Mouse (Mus musculus) embryonic facial prominence, embryonic 10.5 days (tissue): ENCODE measurements around the gene Dpt. TPM values are rescaled to one million over a fixed set of nuclear protein-coding genes. Genes with fewer than 3 reads are reported as not detected.
"Not testable (repeated sequence)": the region's sequence is repeated elsewhere in the genome, so short reads cannot be mapped to it uniquely, and the experiment has no call there.

Source experiments
- DNase-seq: peaks from one replicate; pipeline ENCODE4 v3.0.0-alpha.2; 2017; ENCODE audit warnings: low spot score
- H3K27ac ChIP-seq: fragments of 300-500 bp; sonication (generic); replicated peaks from 2 replicates; pipeline ENCODE4 v1.5.1; 2016; ENCODE audit warnings: mild to moderate bottlenecking
- H3K27me3 ChIP-seq: fragments of 300-500 bp; sonication (generic); replicated peaks from 2 replicates; pipeline ENCODE4 v1.6.1; 2016; ENCODE audit warnings: low read depth, mild to moderate bottlenecking; ENCODE audit not compliant: poor library complexity, severe bottlenecking
- H3K36me3 ChIP-seq: fragments of 300-500 bp; sonication (generic); replicated peaks from 2 replicates; pipeline ENCODE4 v1.6.1; 2016; ENCODE audit warnings: mild to moderate bottlenecking, moderate library complexity
- H3K4me1 ChIP-seq: fragments of 300-500 bp; sonication (generic); 2 replicates; pipeline ENCODE4 v1.6.1; 2016
- H3K4me3 ChIP-seq: fragments of 300-500 bp; sonication (generic); 2 replicates; pipeline ENCODE4 v1.5.1; 2016; ENCODE audit warnings: mild to moderate bottlenecking, moderate library complexity
- H3K9me3 ChIP-seq: fragments of 300-500 bp; sonication (generic); 2 replicates; pipeline ENCODE4 v1.6.1; 2016; ENCODE audit warnings: mild to moderate bottlenecking
- WGBS: fragments of 180-500 bp; shearing (Covaris S2); methylation state at CpG from one replicate; pipeline ENCODE4 v1.1.7; 2016; 5-methylcytosine and 5-hydroxymethylcytosine counted together
- polyA plus RNA-seq: library from polyadenylated mRNA; unstranded; fragments of >200 nt; fragmentation: Nextera tagmentation; extraction: Ambion mirVana; gene quantifications from 2 replicates; pipeline ENCODE4 v1.2.1, GENCODE M21; 2016

Gene Dpt
- polyA plus RNA-seq, 1 experiment from 2014 or later: 0.16 TPM

DNA sequence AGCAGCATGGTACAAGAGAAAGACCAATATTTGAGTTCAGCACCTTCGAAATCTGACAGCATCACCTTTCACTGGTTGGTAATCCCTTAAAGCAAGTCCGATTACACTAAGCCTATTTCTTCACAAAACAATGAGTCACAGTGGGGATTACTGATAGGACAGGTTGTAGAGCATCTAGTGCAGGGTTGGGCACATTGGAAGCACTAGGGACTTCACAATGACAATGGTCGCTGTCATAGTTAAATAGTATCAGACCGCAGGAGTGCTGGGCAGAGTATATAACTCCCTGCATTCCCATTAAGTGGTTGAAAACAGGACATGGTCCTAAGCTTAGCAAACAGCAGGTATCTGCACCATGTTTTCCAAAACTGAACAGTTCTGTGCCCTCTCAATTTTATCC, 25.8 kb downstream of the Dpt start:
- no peak for DNase-seq
- Histone ChIP-seq H3K27ac (no peak overlapping the region), H3K36me3 (no peaks in the 10 kb centered on the region), H3K4me1 (peaks cover 9% of the 10 kb centered on the region), H3K9me3 (no peaks in the 10 kb centered on the region), H3K4me3 (no peak overlapping the region), H3K27me3 (no peaks in the 10 kb centered on the region)
- WGBS: 71% methylated on average over 4 of the region's 4 CpGs

DNA sequence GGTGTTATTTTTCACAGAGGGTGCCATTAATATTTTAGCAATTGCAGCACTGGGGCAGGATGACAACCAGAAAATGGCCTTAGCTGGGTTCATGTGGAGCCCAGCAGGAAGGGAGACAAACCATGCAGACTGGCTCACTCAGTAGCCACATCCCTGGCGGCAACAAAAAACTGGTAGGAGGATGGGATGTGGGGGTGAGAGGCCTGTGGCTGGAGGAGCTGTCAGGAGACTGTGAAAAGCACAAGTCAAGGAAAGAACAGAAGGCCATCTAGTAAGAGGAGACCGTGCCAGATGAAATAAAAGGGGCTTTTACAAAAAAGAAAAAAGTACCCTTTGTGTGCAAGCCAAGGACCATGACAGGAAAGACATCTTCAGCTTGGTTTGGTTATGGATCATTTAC, 28.5 kb downstream of the Dpt start:
- no peak overlapping the region for H3K4me3 ChIP-seq
- H3K27ac ChIP-seq: no peak overlapping the region
- 27% methylated on average over 2 of the region's 2 CpGs for WGBS
- DNase-seq: no peak
- no peaks in the 10 kb centered on the region for H3K9me3 ChIP-seq
- H3K27me3 ChIP-seq: no peaks in the 10 kb centered on the region
- H3K4me1 ChIP-seq: peaks cover 9% of the 10 kb centered on the region
- H3K36me3 ChIP-seq: no peaks in the 10 kb centered on the region

DNA sequence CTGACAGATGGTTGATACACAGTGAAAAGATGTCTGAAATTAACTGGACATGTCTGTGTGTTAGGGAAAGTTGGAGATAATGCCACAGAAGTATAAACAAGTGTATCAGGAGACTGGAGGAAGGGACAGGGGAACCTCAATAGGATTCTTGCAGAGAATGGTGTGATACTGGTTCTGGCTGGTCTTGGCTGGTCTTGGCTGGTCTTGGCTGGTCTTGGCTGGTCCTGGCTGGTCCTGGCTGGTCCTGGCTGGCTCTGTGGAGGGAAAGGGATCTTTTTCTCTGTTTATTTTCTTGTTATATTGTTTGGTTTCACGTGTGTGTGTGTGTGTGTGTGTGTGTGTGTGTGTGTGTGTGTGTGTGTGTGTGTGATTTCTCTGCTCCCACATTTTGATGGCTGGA, 33.4 kb downstream of the Dpt start:
- DNase-seq: no peak
- 69% methylated on average over 1 of the region's 1 CpGs for WGBS

DNA sequence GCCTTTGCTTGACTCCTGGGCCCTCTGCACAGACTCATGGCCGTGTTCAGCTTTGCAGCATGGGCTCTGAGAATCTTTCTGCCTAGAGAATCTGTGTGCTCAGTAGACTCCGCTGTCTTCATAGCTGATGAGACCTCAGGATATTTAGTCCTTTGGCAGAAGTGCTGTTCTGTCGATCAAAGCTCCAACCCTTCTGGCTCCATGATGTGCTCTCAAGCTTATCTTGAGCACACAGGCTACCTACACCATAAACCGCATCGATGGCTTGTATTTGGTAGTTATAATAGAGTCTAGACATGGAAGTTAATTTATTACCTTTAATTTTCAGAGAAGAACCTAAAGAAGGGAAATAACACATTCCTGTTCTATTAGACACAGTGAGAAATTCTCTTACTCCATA, 36.0 kb downstream of the Dpt start:
- H3K36me3 ChIP-seq: no peaks in the 10 kb centered on the region

More for the DNA sequence above, 33.4 kb downstream of the Dpt start:
- H3K4me1 ChIP-seq: no peaks in the 10 kb centered on the region
- no peak overlapping the region for H3K27ac ChIP-seq
- no peak overlapping the region for H3K4me3 ChIP-seq
- no peaks in the 10 kb centered on the region for H3K27me3 ChIP-seq
- no peaks in the 10 kb centered on the region for H3K36me3 ChIP-seq
- H3K9me3 ChIP-seq: no peaks in the 10 kb centered on the region

DNA sequence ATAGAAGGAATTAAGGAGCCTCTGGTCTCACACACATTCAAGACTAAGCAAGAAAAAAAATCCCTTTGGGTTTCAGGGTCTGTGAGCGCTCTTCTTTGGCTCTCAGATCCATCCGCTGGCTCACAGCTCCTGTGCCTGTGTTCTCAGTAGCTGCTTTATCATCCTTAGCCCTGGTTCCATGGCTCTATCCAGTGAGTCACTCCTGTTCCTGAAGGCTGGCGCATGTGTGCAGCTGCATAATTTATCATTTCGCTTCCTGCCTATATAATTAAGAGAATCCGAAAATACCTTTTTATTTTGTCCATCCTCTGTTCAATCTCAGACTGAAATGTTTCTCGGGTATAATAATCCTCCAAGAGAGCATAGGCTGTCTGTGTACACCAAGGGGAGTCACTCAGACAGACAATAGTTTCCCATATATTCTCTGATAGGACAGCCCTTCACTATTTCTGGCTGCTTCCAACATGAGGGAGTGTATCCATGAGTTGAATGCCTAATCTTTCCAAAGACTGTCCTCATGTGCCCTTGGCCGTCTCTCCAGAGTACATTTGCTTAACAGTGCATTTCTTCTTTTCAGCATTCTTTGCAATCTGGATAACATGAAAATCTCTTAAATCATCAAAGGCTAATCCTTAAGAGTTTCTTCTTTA, 52.3 kb downstream of the Dpt start:
- WGBS: 90% methylated on average over 7 of the region's 7 CpGs
- Histone ChIP-seq H3K4me1 (no peaks in the 10 kb centered on the region), H3K27ac (no peak overlapping the region), H3K4me3 (no peak overlapping the region), H3K27me3 (no peaks in the 10 kb centered on the region), H3K36me3 (no peaks in the 10 kb centered on the region), H3K9me3 (no peaks in the 10 kb centered on the region)
- no peak for DNase-seq

More for the DNA sequence above, 36.0 kb downstream of the Dpt start:
- Histone ChIP-seq H3K4me1 (no peaks in the 10 kb centered on the region), H3K27ac (no peak overlapping the region), H3K4me3 (no peak overlapping the region), H3K9me3 (no peaks in the 10 kb centered on the region), H3K27me3 (no peaks in the 10 kb centered on the region)
- 92% methylated on average over 5 of the region's 5 CpGs for WGBS
- no peak for DNase-seq

DNA sequence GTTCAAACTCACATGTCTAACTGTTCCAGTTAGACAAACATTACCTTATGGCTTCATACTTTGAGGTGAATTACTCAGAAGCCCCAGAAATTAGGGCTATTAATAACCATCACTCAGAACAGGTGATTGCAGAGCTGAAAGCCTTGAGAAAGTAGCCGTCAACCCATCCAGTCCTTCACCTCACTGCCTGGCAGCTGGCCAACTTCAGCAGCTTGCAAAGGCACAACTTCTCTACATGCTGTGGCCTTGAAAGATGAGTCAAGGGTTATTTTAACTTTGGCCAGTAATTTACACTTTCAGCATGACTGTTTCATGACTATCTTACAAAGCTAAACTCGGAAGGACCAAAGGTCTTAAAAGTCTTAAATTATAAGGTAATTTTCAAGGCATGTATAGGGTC, 59.3 kb downstream of the Dpt start:
- WGBS: 85% methylated on average over 2 of the region's 2 CpGs
- H3K4me1 ChIP-seq, H3K27me3 ChIP-seq, H3K27ac ChIP-seq, H3K4me3 ChIP-seq, H3K36me3 ChIP-seq, DNase-seq, H3K9me3 ChIP-seq: not testable (repeated sequence)

DNA sequence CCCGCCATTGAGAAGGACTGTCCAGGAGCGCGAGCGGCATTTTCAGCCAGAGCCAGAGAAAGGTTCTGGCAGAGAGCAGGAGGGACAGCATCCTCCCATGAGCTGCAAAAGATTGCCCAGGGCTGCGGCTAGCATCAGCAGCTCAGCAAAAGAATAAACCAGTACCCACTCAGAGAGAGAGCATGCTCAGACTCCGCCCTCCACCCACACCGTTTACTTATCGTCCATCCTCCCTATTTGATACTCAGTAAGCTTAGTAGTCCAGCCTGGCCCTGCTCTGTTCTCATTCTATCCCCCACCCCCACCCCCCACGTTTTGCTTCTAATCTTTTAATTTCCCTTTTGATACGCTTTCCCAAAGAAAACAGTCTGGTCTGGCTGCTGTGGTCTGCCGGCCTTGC, 63.5 kb downstream of the Dpt start:
- no peaks in the 10 kb centered on the region for H3K36me3 ChIP-seq
- 70% methylated on average over 11 of the region's 11 CpGs for WGBS
- no peak overlapping the region for H3K4me3 ChIP-seq
- no peak for DNase-seq
- H3K9me3 ChIP-seq: no peaks in the 10 kb centered on the region
- H3K4me1 ChIP-seq: peaks cover 13% of the 10 kb centered on the region
- no peak overlapping the region for H3K27ac ChIP-seq
- H3K27me3 ChIP-seq: no peaks in the 10 kb centered on the region

DNA sequence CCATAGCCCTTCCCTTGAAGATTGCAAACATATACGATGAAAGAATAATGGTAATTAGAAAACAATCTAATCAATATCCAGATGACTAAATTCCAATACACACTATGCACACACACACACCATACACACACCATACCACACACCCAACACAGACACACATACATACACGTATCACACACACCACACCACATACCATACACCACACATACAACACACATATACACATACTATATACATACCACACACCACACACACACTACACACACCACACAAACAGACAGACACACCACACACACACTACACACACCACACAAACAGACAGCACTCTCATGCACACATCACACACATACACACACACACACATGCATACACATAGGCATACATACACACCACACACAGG, 64.3 kb downstream of the Dpt start:
- 90% methylated on average over 2 of the region's 2 CpGs for WGBS
- Histone ChIP-seq H3K27me3 (no peaks in the 10 kb centered on the region), H3K4me1 (peaks cover 13% of the 10 kb centered on the region), H3K9me3 (no peaks in the 10 kb centered on the region), H3K36me3 (no peaks in the 10 kb centered on the region), H3K27ac (no peak overlapping the region), H3K4me3 (no peak overlapping the region)
- no peak for DNase-seq

DNA sequence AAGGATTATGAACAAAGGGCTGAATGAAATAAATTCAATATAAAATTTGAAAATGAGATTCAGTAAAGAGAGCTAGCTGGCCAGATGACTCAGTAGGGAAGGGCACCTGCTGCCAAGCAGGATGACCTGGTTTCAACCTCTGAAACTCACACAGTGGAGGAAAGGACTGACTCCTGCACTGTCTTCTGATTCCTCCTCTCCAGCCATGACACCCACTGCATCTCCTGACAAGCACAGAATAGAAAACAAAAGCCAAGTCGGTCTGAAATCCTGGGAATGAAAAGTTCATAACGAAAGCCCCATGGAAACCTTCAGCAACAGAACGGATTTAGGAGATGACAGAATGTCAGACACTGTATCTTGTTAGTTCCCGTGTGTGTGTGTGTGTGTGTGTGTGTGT, 65.1 kb downstream of the Dpt start:
- H3K27me3 ChIP-seq: no peaks in the 10 kb centered on the region
- no peak overlapping the region for H3K4me3 ChIP-seq
- no peak for DNase-seq
- no peaks in the 10 kb centered on the region for H3K36me3 ChIP-seq
- peaks cover 13% of the 10 kb centered on the region for H3K4me1 ChIP-seq
- no peaks in the 10 kb centered on the region for H3K9me3 ChIP-seq
- H3K27ac ChIP-seq: no peak overlapping the region
- WGBS: 88% methylated on average over 4 of the region's 4 CpGs

DNA sequence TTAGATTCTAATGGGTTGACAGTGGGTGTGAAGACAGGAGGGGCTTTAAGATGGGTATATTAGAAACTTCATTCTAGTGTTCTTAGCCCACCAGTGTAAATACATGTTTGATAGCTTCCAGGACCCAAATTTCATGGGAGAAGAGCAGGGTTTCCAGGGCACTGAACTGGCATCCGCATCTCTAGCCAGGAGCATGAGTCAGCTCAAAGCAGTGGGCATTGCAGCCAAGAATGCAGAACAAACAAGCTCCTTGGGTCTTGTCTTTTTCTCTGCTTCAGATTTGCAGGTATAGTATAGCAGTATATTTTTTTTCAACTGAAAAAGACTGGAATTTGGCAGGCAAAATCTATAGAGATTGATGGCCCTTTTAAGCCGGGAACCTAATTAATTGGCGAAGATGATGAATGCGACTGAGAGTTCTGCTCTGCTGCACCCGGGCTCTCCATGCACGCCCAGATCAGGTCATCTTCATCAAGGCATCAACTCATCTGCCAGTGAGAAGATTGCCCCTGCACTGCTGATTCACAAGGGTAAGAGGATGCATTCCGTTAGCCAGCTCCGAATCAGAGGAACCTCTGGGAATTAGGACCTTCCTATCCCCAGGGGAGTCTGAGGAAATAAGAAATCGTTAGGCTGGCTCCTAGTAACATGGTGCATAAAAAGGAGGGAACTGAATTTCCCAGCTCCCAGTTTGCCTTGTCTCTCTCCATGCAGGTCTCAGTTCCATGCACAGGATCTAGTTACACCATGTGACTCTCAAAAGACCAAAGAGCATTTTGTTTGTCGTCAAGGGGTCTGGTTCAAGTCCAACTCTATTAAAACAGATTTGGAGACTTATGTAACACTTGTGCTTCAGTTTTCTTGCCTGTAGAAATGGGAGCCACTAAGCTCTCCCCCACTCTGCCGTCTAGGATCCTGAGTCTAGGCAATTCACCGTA, 66.8 kb downstream of the Dpt start:
- Histone ChIP-seq H3K4me3 (no peak overlapping the region), H3K9me3 (no peaks in the 10 kb centered on the region), H3K27me3 (no peaks in the 10 kb centered on the region), H3K36me3 (no peaks in the 10 kb centered on the region), H3K27ac (no peak overlapping the region), H3K4me1 (peaks cover 13% of the 10 kb centered on the region)
- no peak for DNase-seq
- WGBS: 78% methylated on average over 12 of the region's 12 CpGs

DNA sequence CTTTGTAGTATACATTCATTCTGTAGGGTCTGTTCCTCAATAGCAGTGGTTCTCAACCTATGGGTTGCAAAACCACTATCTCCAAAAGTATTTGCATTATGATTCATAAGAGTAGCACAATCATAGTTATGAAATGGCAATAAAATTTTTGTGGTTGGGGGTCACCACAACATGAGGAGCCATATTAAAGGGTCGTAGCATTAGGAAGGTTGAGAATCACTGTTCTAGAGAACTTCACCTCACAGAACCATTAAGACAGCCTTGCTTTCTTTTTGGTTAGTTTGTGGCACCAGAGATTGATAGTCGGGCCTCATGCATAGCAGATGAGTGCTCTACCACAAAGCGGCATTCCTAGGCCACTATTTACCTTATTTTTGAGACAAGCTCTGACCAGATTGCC, 68.2 kb downstream of the Dpt start:
- Histone ChIP-seq H3K36me3 (no peaks in the 10 kb centered on the region), H3K4me1 (peaks cover 11% of the 10 kb centered on the region), H3K27ac (no peak overlapping the region), H3K27me3 (no peaks in the 10 kb centered on the region), H3K9me3 (no peaks in the 10 kb centered on the region), H3K4me3 (no peak overlapping the region)
- no peak for DNase-seq
- 92% methylated on average over 3 of the region's 3 CpGs for WGBS

DNA sequence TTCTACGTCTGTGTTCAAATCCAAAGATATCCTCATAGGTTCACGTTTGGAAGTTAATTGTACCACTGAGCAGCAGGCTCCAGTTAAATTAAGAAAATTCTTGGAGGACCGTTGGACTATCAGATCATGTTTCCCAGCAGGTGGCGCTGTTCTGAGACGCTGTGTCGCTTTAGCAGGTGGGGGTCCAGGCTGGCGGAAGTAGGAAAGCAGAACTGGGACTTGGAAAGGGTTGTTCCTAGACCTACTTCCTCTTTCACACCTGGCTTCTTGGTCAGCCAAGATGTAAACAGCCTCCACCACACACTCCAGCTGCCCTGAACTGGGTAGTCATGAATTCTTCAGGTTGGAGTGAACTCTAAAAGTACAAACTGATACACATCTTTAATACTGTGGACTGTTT, 74.2 kb downstream of the Dpt start:
- 54% methylated on average over 7 of the region's 7 CpGs for WGBS
- H3K36me3 ChIP-seq: no peaks in the 10 kb centered on the region
- no peak for DNase-seq
- H3K4me3 ChIP-seq: no peak overlapping the region
- no peaks in the 10 kb centered on the region for H3K9me3 ChIP-seq
- H3K4me1 ChIP-seq: peaks cover 3% of the 10 kb centered on the region; the same call in 1 of the 2 replicates
- no peak overlapping the region for H3K27ac ChIP-seq
- no peaks in the 10 kb centered on the region for H3K27me3 ChIP-seq
